Mouse (Mus musculus) olfactory bulb, adult 2 months (tissue): Measurements from ENCODE around the gene Foxa3.

Source experiments
- CTCF ChIP-seq: fragments of 200-500 bp; IDR thresholded peaks from 2 replicates; pipeline ENCODE4 v1.5.1; 2012; ENCODE audit warnings: low read depth, mild to moderate bottlenecking, low read length, moderate library complexity; ENCODE audit not compliant: insufficient read depth
- POLR2A ChIP-seq: fragments of 200-500 bp; IDR thresholded peaks from 2 replicates; pipeline ENCODE4 v1.6.1; 2012; ENCODE audit warnings: mild to moderate bottlenecking, low read depth, low read length, moderate library complexity; ENCODE audit not compliant: insufficient read depth

- TF ChIP-seq CTCF (no peak), POLR2A (no peak)
These were observed 5.4 kb downstream of the Foxa3 start for GRCm38 (mm10) chr7:19017909-19018308.
